Mouse (Mus musculus) ES-E14 (cell line): ENCODE results near the gene Hes7.

ENCODE experiments used
- CHD2 ChIP-seq: IDR thresholded peaks from 2 replicates; pipeline ENCODE4 v1.6.1; 2014; ENCODE audit warnings: mild to moderate bottlenecking, low read depth, low read length, inconsistent platforms
- MAFK ChIP-seq: IDR thresholded peaks from 2 replicates; pipeline ENCODE4 v1.6.1; 2014; ENCODE audit warnings: mild to moderate bottlenecking, low read depth, low read length, inconsistent platforms; ENCODE audit not compliant: insufficient read depth
- ZNF384 ChIP-seq: IDR thresholded peaks from 2 replicates; pipeline ENCODE4 v1.6.1; 2012; ENCODE audit warnings: low read depth, low read length, inconsistent platforms

- no peak for TF ChIP-seq MAFK
- no peak for TF ChIP-seq CHD2
- TF ChIP-seq ZNF384: no peak
These were observed 6.5 kb downstream of the Hes7 start for GRCm38 (mm10) chr11:69126706-69127095.
